Mouse (Mus musculus) lung, postnatal 0 days (tissue): ENCODE data around the gene Myo10.

ENCODE experiments used
- CTCF ChIP-seq: IDR thresholded peaks from 2 replicates; pipeline ENCODE4 v1.5.1; 2016; ENCODE audit warnings: antibody characterized with exemption, mild to moderate bottlenecking
- EP300 ChIP-seq: IDR thresholded peaks from 2 replicates; pipeline ENCODE4 v1.6.1; 2016; ENCODE audit warnings: antibody characterized with exemption, mild to moderate bottlenecking, control low read depth

GRCm38 (mm10) chr15:25797179-25797578 lies 174.9 kb downstream of the Myo10 start:
- no peak for TF ChIP-seq CTCF
- TF ChIP-seq EP300: no peak
